Mouse (Mus musculus) heart, adult 11 months (tissue): ENCODE measurements around the gene Brap.
"Not testable (repeated sequence)": the region's sequence is repeated elsewhere in the genome, so short reads cannot be mapped to it uniquely, and the experiment has no call there.

Experiments
- DNase-seq: peaks from one replicate; pipeline ENCODE4 v3.0.0; 2022

Brap gene

GRCm38 (mm10) chr5:121660059-121660896 is at the start of gene Brap, which contains the start of gene Acad10:
Gene Brap, plus strand, starts transcription at chr5:121660563.
Gene Acad10, minus strand, starts transcription at chr5:121660514.
- DNase-seq: peak; percentile 100

- no peak for DNase-seq
Measured at GRCm38 (mm10) chr5:121612036-121612435, 48.3 kb upstream of the Brap start.

GRCm38 (mm10) chr5:121614921-121615320 is 45.4 kb upstream of the Brap start:
- peak; percentile 91 for DNase-seq

GRCm38 (mm10) chr5:121618592-121619513 is 41.5 kb upstream of the Brap start, which contains the start of gene Acad12:
Gene Acad12, minus strand, starts transcription at chr5:121618938.
- DNase-seq: peak; percentile 99

GRCm38 (mm10) chr5:121621102-121621501 is 39.3 kb upstream of the Brap start:
- DNase-seq: peak; percentile 91

GRCm38 (mm10) chr5:121623241-121623640 is 37.1 kb upstream of the Brap start:
- no peak for DNase-seq

- peak; percentile 94 for DNase-seq
Measured at GRCm38 (mm10) chr5:121627871-121628270, 32.5 kb upstream of the Brap start.

GRCm38 (mm10) chr5:121631106-121631647 is 29.2 kb upstream of the Brap start:
- not testable (repeated sequence) for DNase-seq

GRCm38 (mm10) chr5:121632804-121633203 is 27.6 kb upstream of the Brap start:
- no peak for DNase-seq

GRCm38 (mm10) chr5:121634668-121635067 is 25.7 kb upstream of the Brap start:
- no peak for DNase-seq

GRCm38 (mm10) chr5:121637296-121637695 is 23.1 kb upstream of the Brap start:
- DNase-seq: no peak

GRCm38 (mm10) chr5:121639601-121640000 is 20.8 kb upstream of the Brap start:
- DNase-seq: no peak

- no peak for DNase-seq
Measured at GRCm38 (mm10) chr5:121649134-121649533, 11.2 kb upstream of the Brap start.

GRCm38 (mm10) chr5:121654526-121654925 is 5.8 kb upstream of the Brap start:
- DNase-seq: no peak

- DNase-seq: peak; percentile 96
Measured at GRCm38 (mm10) chr5:121656866-121657265, 3.5 kb upstream of the Brap start.

- not testable (repeated sequence) for DNase-seq
Measured at GRCm38 (mm10) chr5:121657656-121658055, 2.7 kb upstream of the Brap start.

- DNase-seq: no peak
Measured at GRCm38 (mm10) chr5:121660897-121661254, 513 bp downstream of the Brap start.

GRCm38 (mm10) chr5:121661494-121661893 is 1.1 kb downstream of the Brap start:
- DNase-seq: no peak

GRCm38 (mm10) chr5:121663456-121663855 is 3.1 kb downstream of the Brap start:
- DNase-seq: no peak

GRCm38 (mm10) chr5:121664078-121664477 is 3.7 kb downstream of the Brap start:
- DNase-seq: no peak

- no peak for DNase-seq
Measured at GRCm38 (mm10) chr5:121664971-121665370, 4.6 kb downstream of the Brap start.

- DNase-seq: no peak
Measured at GRCm38 (mm10) chr5:121667067-121667466, 6.7 kb downstream of the Brap start.

- DNase-seq: no peak
Measured at GRCm38 (mm10) chr5:121668411-121668810, 8.0 kb downstream of the Brap start.
